Mouse (Mus musculus) frontal cortex, postnatal 25 days (tissue): ENCODE measurements around the gene Slc4a1.

Experiments used
- DNase-seq, 2 experiments: peaks; one replicate each; pipeline ENCODE4 v3.0.0; 2022; ENCODE audit warnings: low spot score in 2 of 2

The Slc4a1 gene

DNA sequence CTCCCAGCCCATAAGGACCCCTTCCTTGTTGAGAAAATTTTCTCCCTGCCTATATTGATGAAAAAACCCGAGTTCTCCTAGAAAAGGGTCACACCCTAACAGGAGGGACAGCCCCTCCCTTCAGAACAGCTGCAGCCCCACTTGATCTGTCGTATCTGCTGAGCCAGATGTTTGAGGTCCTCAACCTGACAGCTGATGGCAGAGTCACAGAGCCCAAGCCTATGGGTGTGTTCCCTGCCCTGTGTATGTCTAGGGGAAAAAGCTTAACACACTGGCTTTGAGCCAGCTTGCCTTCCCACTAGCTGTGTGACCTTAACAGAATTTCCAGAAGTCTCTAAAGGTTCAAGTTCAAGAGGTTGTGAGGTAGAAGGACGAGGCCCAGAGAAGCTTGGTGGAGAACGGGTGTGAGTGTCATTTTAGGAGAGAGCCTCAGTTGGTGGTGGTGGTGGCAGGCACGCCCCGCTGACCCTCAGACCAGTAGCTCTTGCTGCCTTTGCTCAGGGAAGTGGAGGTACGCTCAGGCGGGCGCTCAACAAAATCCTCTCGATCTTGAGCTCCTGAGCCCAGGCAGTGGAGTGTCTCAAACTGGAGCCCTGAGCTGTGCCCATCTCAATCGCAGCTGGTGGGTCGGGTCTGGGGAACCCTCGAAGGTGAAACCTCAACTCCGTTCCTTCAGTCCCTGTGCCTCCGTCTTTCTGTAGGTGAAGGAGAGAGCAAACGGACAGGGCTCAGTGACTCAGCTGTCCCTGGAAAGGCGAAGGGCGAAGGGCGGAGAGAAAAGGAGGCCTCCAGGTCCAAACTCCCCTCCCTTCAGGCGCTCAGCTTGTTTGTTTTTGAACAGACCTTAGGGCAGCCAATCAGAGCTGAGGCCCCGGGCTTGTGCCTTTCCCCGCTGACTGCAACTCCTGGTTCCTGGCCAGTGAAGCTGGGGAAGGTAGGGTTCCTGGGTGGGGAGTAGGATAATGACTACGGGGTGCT lies 9.5 kb upstream of the Slc4a1 start:
- DNase-seq, result no peak

DNA sequence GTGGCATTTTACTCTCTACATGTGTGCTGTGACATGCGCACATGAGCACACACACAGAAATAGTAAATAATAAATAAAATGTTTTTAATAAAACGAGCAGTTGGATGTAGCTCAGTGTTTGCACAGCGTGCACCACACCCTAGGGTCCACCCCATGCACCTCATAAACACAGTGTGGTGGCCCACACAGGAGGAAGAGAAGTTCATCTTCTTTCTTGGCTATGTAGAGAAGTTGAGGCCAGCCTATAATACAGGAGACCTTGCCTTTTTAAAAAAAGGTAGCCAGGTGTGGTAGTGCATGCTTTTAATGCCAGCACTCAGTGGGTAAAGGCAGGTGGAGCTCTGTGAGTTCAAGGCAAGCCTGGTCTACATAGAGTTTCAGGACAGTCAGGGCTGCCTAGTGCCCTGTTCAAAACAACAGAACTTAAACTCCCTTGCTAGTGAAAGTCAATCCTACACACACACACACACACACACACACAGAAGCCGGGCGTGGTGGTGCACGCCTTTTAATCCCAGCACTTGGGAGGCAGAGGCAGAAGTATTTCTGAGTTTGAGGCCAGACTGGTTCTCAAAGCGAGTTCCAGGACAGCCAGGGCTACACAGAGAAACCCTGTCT lies 8.2 kb upstream of the Slc4a1 start:
- no peak for DNase-seq

DNA sequence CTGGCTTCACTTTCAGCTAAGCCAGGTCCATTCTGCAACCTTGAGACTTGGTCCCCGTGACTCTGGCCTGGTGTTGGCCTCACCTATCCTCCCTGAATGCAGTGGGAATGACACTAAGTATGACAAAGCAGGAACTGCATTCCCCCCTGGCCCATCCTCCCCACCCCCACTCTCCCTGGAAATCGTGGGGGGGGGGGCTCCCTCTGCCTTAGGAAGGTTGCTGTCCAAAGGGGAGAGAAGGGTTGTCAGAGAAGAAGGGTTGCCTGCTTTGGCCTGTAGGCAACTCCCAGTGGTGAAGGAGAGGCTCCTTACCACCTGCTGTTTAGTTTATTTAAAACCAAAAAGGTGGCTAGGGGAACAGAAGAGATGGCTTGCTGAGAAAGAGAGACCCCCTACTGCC lies 7.6 kb upstream of the Slc4a1 start:
- DNase-seq, result no peak

DNA sequence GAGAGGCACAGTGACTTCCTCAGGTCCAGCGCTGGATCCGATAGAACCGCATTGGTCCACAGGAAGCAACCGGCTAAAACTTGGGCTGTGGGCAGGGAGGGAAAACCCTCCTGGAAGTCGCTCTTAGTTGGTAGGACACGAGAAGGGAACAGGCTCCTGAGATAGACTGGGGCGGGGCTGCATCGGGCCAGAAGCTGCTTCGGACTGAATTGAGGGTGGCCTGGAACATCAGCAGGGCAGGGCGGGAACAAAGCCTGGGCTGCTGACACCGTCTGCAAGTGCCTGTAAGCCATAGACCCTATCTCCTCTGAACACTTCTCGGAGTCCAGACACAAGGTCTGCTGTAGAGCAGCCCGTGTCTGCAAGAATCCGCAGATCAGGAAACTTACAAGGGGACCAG lies 6.9 kb upstream of the Slc4a1 start:
- DNase-seq, result no peak

DNA sequence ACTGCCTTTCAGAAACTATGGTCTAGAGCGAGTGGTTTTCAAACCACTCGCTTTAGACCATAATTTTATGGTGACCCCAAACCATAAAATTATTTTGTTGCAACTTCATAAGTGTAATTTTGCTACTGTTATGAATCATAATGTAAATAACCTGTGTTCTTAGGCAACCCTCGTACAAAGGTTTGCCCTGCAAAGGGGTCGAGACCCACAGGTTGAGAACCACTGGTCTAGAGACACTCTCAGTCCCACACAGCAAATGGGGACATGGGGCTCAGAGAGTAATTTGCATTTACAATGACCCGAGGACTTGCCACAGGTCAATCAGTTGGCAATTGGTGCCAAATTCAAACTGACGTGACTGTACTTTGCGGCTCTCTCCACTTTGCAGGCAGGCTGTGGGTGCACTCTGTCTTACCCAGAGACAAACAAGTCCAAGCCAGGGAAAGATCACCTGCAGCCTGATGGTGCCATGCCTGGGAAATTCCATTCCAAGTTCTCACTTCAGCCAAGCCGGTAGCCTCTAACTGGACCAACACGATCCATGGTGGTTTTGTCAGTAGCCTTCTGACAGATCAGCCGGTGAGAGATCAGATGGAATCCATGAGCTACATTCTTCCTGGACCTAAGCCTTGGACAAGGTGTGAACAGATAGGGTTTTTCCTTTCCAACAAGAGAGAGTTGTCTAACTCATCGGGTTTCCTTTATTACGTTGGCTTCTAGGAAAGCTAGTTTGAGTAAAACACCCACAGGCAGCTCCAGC lies 6.1 kb upstream of the Slc4a1 start:
- no peak for DNase-seq

DNA sequence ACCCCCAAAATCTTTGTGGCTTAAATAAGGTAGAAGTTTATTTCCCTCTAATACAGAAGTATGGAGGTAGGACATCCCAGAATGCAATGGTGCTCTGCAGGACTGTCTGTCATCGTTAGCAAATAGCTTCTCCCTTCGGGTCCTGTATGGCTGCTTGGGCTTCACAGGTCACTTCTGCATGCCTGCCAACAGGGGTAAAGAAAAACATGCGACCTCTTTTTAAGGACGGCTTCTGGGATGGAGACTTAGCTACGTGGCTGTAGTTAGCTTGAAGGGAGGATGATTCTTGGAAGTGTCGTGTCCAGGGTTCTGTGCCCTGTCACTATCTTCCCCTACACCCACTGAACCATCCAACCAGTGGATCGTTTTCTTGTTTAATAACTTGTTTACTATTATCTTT lies 4.3 kb upstream of the Slc4a1 start:
- no peak for DNase-seq

DNA sequence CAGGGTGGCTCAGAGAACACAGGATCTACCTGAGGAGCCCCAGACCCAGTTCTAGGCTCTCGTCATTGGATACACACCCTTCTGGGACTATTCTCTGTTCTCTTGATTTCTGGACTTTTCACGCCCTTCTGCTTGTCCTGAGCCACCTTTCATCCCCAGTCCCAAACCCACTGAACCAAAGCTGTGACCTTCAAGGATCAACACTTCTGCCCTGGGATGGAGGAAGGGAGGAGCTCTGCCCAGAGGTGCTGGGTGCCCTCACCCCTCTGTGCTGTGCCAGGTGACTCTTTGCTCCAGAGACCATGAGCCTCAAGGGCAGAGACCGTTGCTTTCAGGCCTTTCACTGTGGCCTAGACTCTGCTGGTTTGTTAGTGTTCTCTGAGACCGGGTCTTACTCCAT lies 3.3 kb upstream of the Slc4a1 start:
- no peak for DNase-seq

DNA sequence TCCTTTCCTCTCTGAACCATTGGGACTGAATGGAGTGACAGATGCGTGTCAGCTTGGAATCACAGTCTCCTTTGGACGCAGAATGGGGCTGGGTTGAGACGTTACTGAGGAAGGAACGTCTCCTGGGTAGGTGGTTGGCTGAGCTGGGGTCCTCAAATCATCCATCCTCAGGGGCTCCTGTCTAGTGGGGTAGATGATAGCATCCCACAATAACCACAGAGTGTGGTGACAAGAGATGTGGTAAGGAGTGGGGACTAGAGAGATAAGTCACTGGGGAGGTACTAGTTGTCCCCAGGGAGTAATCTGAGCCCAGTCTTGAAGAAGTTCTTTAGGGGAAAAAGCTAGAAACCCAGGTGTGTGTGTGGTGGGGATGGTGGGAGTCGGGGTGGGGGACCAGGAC lies 2.3 kb upstream of the Slc4a1 start:
- DNase-seq, result no peak

DNA sequence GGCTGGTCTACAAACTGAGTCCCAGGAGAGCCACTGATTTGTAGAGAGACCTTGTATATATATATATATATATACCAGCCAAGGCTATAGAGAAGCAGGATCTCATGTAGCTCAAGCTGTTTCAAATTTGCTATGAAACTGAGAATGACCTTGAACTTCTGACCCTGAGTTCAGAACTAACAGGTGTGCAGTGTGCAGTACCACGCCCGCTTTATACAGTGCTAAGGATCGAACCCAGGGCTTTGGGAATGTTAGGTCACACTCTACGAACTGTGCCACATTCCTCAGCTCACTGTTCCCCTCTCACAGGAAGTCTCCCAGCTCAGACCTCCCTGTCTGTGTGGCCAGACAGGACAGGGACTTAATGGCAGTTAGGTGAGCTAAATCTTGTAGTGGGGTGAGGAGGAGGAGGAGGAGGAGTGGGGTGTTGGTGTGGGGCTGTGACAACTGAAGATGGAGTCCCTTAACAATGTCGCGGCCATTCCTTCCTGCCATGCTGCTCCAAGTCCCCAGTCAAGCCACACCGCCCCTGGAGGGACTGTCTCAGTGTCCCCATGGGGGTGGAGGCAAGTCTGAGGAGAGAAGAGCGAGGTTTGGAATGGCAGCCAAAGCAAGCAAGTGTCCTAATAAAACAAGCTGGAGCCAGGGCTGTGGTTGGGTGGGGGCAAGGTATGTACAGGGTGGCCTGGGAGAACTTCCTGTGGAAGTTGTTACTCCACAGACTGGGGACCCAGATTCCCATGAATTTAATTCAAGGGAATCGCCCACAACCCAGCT lies 1.7 kb upstream of the Slc4a1 start:
- DNase-seq, result no peak

DNA sequence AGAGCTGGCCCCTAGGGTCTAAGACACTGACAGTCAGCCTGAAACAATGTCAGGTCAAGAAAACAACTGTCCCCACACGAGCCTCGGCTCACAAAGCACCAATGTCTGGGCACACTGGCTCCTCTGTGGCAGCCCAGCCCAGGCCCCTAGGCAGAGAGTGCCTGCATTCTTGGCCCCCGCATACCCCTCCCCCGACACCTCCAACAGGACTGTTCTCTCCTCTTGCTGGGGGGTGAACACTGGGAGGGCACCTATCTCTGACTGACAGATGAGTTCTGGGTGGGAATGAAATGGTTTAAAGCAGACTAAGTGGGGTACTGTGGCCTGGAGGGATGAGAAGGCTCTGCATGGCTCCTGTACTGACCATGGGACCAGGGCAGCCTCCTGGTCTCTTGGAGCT lies 304 bp downstream of the Slc4a1 start:
- no peak for DNase-seq

DNA sequence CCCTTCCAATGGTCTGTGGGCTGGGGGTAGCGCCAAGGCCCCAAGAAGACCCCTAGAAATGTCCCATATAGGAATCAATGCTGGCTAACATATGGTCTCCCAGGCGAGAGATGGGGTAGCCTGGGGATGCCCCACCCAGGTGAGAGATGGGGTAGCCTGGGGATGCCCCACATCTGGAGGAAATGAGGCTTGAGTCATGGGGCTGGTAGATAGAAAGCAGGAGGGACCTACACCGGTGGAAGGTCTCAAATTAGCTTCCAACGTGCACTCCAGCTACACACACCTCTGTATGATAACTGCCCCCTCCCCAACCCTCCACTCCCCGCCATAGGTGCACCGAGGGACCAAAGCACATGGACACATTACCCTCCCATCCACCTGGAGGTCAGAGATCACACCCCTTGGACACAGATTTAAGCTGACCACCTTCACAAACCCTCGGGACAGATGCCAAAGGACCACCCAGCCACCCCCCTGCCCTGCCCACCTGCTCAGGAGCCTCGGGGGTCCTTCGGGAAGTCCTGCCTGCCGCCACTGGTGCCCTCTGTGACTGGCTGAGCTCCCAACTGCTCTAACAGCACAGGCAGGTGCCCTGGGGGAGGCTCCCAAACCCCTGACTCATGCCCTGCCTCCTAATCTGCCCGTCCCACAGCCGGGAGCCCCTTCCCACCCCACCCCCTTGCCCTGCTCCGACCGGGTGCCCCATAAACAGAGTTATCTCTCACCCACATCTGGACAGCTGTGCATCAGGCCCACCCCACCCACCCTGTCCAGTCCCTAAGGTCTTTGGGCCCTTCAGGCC lies 1.2 kb downstream of the Slc4a1 start:
- no peak for DNase-seq

DNA sequence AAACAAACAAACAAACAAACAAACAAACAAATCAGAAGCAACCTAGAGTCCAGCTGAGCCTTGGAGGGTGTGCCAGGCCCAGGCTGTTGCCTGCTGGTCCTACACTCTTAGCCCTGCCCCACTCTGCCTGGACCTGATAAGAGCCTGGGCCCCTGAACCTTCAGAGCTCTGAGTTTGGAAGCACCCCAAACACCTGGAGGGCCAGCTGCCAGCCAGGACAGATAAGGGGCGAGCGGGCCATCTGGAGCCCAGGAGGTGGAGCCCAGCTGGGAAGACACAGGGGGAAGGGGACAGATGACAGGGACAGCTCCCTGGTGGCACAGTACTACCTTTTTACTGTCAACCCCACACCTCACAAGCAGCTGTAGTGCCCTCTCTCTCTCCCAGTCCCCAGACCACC lies 2.4 kb downstream of the Slc4a1 start:
- DNase-seq, result no peak

DNA sequence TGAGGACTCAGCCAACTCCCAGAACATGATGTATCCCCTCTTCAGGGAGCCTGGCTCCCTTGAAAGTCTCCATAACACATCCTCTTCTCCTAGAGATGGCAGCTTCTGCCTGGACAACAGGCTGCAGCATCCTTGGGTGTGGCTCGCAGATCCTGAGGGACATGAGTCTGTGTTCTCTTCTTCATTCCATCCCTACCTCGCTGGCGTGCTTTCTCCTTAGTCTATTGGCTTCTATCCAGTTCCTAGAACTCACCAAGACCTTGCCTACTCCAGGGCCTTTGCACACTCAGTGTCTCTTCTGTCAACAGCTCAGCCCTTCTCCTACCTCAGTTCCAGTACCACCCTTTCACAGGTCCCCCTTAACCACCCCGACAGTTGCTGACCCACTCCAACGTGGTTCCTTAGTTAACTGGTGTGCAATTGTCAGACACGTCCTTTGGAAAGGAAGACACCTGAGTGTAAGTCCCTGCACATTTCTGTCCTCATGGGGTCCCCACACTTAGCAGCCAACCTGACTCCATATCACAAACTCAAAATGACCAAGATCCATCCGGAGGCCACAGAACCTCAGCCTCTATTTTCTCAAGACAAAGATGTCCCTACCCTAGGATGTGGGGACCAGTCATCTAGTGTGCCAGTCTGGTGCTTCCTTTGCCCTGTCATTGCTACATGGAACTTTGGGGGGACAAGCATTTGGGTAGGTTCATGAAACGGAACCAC lies 4.1 kb downstream of the Slc4a1 start:
- DNase-seq, result no peak

DNA sequence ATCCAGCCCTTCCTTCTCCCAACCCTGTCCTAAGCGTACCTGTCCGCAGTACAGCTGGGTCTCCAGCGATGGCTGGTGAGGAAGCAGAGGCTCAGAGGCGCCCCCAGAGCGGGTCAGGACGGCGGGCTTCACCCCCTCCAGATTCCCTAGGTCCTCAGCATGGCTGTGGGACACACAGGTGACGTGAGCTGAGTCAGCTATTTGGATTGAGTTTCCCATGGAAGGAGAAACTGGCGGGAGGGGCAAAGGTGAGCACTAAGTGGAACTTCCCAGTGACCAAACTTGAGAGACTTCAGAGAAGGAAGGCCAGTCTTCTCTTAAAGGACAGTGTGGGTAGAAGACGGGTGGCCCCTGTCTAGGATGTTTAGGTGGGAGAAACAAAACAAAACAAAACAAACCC lies 7.6 kb downstream of the Slc4a1 start:
- DNase-seq, result no peak

DNA sequence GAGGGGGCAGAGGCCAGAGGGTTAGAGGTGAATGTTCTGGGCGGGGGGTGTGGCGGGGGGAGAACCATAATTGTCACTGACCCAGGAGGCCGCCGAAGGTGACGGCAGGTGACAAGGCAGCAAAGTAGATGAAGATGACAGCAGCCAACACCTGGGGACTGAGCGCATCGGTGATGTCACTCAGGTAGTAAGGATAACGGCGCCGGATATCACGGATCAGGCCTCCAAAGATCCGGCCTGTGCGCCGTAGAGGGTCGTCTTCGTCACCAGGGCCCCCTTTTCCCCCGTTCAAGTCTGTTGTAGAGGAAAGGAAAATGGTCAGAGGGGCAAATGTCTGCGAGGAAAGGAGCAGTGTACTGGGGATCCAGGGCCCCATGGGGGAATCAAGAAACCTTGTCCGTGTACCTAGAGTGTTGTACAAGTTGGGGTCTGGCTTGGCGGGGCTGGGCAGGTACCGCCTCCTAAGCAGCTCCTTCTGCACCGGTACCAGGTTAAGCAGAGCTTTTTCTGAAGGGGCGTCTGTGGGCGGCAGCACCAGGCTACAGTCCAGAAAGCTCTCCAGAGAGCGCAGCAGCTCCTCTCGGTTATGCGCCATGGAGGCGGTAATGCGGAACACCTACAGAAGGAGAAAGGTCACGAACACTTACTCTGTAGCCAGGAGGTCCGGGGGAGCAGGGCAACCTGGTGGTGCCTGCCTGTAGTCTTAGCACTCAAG lies 9.2 kb downstream of the Slc4a1 start:
- no peak for DNase-seq

DNA sequence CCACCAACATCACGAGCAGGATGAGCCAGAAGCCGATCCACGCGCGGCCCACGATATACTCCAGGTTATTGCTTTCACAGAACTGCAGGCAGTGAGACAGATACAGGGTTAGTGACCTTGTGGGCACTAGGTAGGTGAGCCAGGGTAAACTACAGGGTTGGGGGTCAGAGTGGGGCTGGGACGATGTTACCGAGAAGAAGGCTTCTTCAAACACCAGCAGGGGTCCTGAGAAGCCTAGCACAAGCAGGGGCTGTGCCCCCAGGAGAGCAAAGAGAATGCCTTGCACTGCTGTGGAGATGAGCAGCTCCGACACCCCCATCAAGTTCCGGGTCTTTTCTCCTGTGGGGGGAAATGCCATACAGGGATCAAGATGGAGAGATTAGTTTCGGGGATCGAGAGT lies 9.8 kb downstream of the Slc4a1 start:
- DNase-seq, result no peak

DNA sequence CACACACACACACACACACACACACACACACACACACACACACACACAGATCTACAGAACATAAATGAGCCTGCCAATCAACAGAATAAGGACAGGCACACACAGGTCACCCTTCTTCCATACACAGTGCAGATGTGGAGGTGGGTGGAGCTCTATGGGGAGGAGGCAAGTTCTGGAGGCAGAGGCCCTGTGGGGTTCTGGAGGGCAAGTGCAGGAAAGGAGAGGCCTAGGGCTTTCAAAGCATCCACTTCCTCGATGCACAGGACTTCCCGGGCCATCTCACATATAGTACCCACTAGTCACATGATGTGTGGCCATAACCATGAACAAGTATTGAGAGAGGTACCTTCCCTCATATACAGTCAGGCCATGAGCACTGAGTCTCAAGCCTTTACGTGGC lies 10.5 kb downstream of the Slc4a1 start:
- no peak for DNase-seq

DNA sequence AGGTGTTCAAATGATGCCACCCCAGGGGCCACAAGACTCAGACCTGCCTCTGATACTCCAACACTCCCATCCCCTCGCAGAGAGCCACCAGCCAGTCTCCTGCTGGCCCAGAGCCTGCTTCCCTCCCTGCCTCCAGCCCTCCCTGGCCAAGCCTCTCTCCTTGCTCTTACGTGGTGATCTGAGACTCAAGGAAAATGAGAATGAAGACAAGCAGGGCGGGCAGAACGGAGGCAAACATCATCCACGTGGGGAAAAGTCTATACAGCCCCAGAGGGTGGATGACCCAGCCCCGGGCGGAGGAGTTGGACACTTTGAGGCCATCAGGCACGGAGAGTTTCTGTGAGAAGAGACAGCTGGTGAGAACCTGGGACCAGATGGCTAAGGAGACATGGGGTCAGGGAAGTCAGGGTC lies 13.0 kb downstream of the Slc4a1 start:
- DNase-seq, result no peak

DNA sequence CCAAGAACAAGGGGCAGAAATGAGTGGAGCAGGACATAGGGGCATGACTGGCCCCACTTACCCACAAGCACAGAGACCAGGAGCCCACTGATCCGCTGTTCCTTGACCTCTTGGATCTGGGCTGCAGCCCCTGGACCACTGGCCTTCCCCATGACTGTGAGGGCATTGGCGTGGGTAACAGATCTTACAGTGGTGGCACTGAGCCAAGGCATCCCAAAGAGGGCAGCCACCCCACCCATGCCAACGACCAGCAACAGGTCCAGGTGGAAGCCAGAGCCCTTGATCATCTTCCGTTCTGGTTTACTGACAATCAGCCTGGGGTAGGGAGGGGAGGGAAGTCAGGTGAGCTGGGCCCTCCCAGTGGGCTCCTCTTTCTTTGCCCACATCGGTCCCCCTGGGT lies 13.6 kb downstream of the Slc4a1 start:
- DNase-seq, result no peak
